Mouse (Mus musculus) MEL (cell line): ENCODE measurements at regions not wholly inside any gene's neighbourhood (a gene's known extent, or its start where the extent isn't known, plus 50 kb on each side); places are given as distances from the start of the nearest gene placed in this dataset.
"Not testable (repeated sequence)": the region's sequence is repeated elsewhere in the genome, so short reads cannot be mapped to it uniquely, and the experiment has no call there.

Experiments used
- DNase-seq: peaks from one replicate; pipeline ENCODE4 v3.0.0; 2011; ENCODE audit warnings: low read depth, low spot score
- H3K27ac ChIP-seq: 2 replicates; pipeline ENCODE4 v1.5.1; 2012; ENCODE audit warnings: low read depth, mild to moderate bottlenecking, control low read depth, low read length, moderate library complexity; ENCODE audit not compliant: control insufficient read depth
- H3K27me3 ChIP-seq, 2 experiments: fragments of 150-350 bp in 1 of 2; sonication (generic) in 1 of 2; 2 replicates each; pipeline ENCODE4 v1.6.1; 2012; ENCODE audit warnings: low read length in 2 of 2, mild to moderate bottlenecking in 2 of 2, improper control_type of control experiment in 1 of 2, moderate library complexity in 1 of 2; ENCODE audit not compliant: insufficient read depth in 2 of 2, control insufficient read depth in 1 of 2
- H3K36me3 ChIP-seq, 2 experiments: 2 replicates each; pipeline ENCODE4 v1.6.1; 2012 to 2014; ENCODE audit warnings: low read length in 2 of 2, improper control_type of control experiment in 1 of 2, inconsistent platforms in 1 of 2, mild to moderate bottlenecking in 1 of 2; ENCODE audit not compliant: insufficient read depth in 2 of 2, control insufficient read depth in 1 of 2
- H3K4me1 ChIP-seq, 2 experiments: fragments of 150-350 bp in 1 of 2; sonication (generic) in 1 of 2; 2 replicates each; pipeline ENCODE4 v1.6.1; 2012; ENCODE audit warnings: low read length in 2 of 2, improper control_type of control experiment in 1 of 2, mild to moderate bottlenecking in 1 of 2; ENCODE audit not compliant: insufficient read depth in 2 of 2, control insufficient read depth in 1 of 2
- H3K4me3 ChIP-seq, 2 experiments: fragments of 150-350 bp in 1 of 2; sonication (generic) in 1 of 2; 2 replicates each; pipeline ENCODE4 v1.5.1; 2012; ENCODE audit warnings: low read depth in 2 of 2, low read length in 2 of 2, mild to moderate bottlenecking in 2 of 2, moderate library complexity in 2 of 2, control low read depth in 1 of 2, improper control_type of control experiment in 1 of 2; ENCODE audit not compliant: control insufficient read depth in 1 of 2, insufficient read depth in 1 of 2
- H3K79me2 ChIP-seq: 2 replicates; pipeline ENCODE4 v1.6.1; 2012; ENCODE audit warnings: mild to moderate bottlenecking, low read length, moderate library complexity; ENCODE audit not compliant: control insufficient read depth, poor library complexity, insufficient read depth
- H3K9ac ChIP-seq: 2 replicates; pipeline ENCODE4 v1.6.1; 2012; ENCODE audit warnings: low read depth, mild to moderate bottlenecking, control low read depth, low read length, moderate library complexity; ENCODE audit not compliant: control insufficient read depth, poor library complexity, severe bottlenecking
- H3K9me3 ChIP-seq: fragments of 150-350 bp; sonication (generic); replicated peaks from 2 replicates; pipeline ENCODE4 v1.6.1; 2012; ENCODE audit warnings: mild to moderate bottlenecking, low read length, improper control_type of control experiment, moderate library complexity; ENCODE audit not compliant: insufficient read depth
- JUND ChIP-seq: IDR thresholded peaks from 2 replicates; pipeline ENCODE4 v1.6.1; 2011; ENCODE audit warnings: low read depth, mild to moderate bottlenecking, improper control_type of control experiment, low read length
- MAFK ChIP-seq: IDR thresholded peaks from 2 replicates; pipeline ENCODE4 v1.6.1; 2011; ENCODE audit warnings: low read depth, mild to moderate bottlenecking, low read length, improper control_type of control experiment, borderline replicate concordance
- MEF2A ChIP-seq: IDR thresholded peaks from 2 replicates; pipeline ENCODE4 v1.6.1; 2014; ENCODE audit warnings: low read depth, mild to moderate bottlenecking, inconsistent platforms, low read length, improper control_type of control experiment; ENCODE audit not compliant: poor library complexity, insufficient replicate concordance, severe bottlenecking; ENCODE audit errors: extremely low read depth
- MYB ChIP-seq: IDR thresholded peaks from 2 replicates; pipeline ENCODE4 v1.6.1; 2011; ENCODE audit warnings: mild to moderate bottlenecking, low read depth, low read length, improper control_type of control experiment
- MYC ChIP-seq: IDR thresholded peaks from 2 replicates; pipeline ENCODE4 v1.6.1; 2011; ENCODE audit warnings: low read depth, mild to moderate bottlenecking, low read length, improper control_type of control experiment, moderate library complexity
- SIN3A ChIP-seq: IDR thresholded peaks from 2 replicates; pipeline ENCODE4 v1.6.1; 2012; ENCODE audit warnings: low read length, improper control_type of control experiment, inconsistent platforms
- UBTF ChIP-seq: IDR thresholded peaks from 2 replicates; pipeline ENCODE4 v1.6.1; 2012; ENCODE audit warnings: low read depth, mild to moderate bottlenecking, inconsistent platforms, low read length, improper control_type of control experiment, moderate library complexity, borderline replicate concordance; ENCODE audit not compliant: insufficient read depth
- USF1 ChIP-seq: IDR thresholded peaks from 2 replicates; pipeline ENCODE4 v1.6.1; 2014; ENCODE audit warnings: low read depth, mild to moderate bottlenecking, inconsistent platforms, low read length, improper control_type of control experiment, moderate library complexity

DNA sequence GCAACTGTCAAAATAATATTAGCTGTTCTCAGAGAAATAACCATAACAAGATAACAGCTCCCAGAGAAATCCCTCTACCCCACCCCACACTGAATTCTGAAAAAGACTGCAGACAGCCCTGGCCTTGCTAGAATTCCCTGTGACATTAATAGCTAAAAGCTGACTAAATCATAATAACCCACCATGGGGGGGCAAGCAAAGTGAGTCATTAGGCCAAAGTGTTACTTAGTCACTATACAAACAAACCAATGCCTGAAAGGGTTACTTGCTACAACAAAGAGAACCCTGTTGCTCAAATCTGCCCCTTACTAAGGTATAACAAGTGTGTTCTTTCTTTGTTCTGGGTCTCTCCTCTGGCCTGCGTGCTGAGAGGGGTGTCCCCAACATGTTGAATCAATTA lies 609.1 kb upstream of the Ppp6c start:
- no peaks in the 10 kb centered on the region for H3K9me3 ChIP-seq
- no peak overlapping the region for H3K4me3 ChIP-seq
- H3K27me3 ChIP-seq, result no peaks in the 10 kb centered on the region
- DNase-seq, result no peak
- no peaks in the 10 kb centered on the region for H3K4me1 ChIP-seq
- no peaks in the 10 kb centered on the region for H3K79me2 ChIP-seq
- H3K36me3 ChIP-seq, result no peaks in the 10 kb centered on the region
- no peak for TF ChIP-seq JUND
- H3K9ac ChIP-seq, result no peak overlapping the region
- no peak overlapping the region for H3K27ac ChIP-seq

DNA sequence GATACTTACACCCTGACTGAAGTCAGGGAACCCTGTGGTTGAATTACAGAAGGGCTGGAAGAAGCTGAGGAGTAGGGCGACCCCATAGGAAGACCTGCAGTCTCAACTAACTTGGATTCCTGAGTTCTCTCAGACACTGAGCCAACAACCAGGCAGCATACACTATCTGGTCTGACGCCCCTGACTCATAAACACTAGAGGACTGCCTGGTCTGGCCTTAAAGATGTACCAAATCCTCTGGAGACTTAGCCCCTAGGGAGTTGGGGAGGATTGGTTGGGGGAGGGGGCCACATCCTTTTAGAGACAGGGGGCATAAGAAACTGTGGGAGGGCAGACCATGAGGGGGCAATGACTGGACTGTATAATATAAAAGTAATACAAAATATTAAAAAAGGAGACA lies 597.6 kb upstream of the Ppp6c start:
- Histone ChIP-seq H3K27me3 (no peaks in the 10 kb centered on the region), H3K4me1 (no peaks in the 10 kb centered on the region), H3K4me3 (no peak overlapping the region), H3K79me2 (no peaks in the 10 kb centered on the region), H3K9ac (no peak overlapping the region), H3K27ac (no peak overlapping the region), H3K9me3 (no peaks in the 10 kb centered on the region; the same call in 1 of the 2 replicates), H3K36me3 (no peaks in the 10 kb centered on the region)
- no peak for DNase-seq
- no peak for TF ChIP-seq MEF2A
- no peak for TF ChIP-seq MYC
- no peak for TF ChIP-seq USF1
- TF ChIP-seq MAFK, result no peak
- TF ChIP-seq UBTF, result no peak
- TF ChIP-seq MYB, result no peak

DNA sequence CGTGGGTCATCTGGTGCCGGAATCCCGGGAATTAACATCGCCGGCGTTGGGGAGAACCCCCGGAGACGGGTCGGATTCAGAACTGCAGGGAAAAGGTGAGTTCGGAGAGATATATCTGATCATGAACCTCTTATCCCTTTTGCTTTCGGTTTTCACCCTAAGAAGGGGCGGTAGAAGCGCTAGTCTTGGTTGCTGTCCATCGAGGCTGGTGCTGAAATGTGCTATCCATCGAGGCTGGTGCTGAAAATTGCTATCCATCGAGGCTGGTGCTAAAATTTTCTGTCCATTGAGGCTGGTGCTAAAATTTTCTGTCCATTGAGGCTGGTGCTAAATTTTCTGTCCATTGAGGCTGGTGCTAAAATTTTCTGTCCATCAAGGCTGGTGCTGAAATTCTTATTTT lies 580.4 kb upstream of the Ppp6c start:
- H3K27me3 ChIP-seq, H3K9ac ChIP-seq, H3K27ac ChIP-seq, H3K4me3 ChIP-seq, H3K4me1 ChIP-seq, H3K9me3 ChIP-seq, H3K36me3 ChIP-seq, H3K79me2 ChIP-seq: not testable (repeated sequence)
- DNase-seq, result peak; percentile 16
- TF ChIP-seq SIN3A, result peak; percentile 77
